Mouse (Mus musculus) testis, adult 2 months (tissue): Measurements from ENCODE around the gene Kcnt2.

ENCODE experiments used
- CTCF ChIP-seq: fragments of 200-500 bp; IDR thresholded peaks from 2 replicates; pipeline ENCODE4 v1.5.1; 2012; ENCODE audit warnings: low read depth, mild to moderate bottlenecking, inconsistent platforms, low read length, moderate library complexity; ENCODE audit not compliant: control insufficient read depth, insufficient read depth, insufficient replicate concordance
- POLR2A ChIP-seq: fragments of 200-500 bp; IDR thresholded peaks from 2 replicates; pipeline ENCODE4 v1.6.1; 2012; ENCODE audit warnings: low read depth, mild to moderate bottlenecking, inconsistent platforms, low read length, moderate library complexity; ENCODE audit not compliant: control insufficient read depth

DNA sequence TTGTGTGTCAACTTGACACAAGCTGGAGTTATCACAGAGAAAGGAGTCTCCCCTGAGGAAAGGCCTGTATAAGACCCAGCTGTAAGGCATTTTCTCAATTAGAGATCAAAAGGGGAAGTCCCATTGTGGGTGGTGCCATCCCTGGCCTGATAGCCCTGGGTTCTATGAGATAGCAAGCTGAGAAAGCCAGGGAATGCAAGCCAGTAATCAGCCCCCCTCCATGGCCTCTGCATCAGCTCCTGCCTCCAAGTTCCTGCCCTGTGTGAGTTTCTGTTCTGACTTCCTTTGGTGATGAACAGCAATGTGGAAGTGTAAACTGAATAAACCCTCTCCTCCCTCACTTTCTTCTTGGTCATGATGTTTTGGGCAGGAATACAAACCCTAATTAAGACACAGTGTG is 29.9 kb downstream of the Kcnt2 start:
- TF ChIP-seq CTCF (no peak), POLR2A (no peak)
